Mouse (Mus musculus) adrenal gland, adult (tissue): ENCODE data around the gene Zfp429.
"Not testable (repeated sequence)": the region's sequence is repeated elsewhere in the genome, so short reads cannot be mapped to it uniquely, and the experiment has no call there.

Experiments
- DNase-seq, 2 experiments: peaks; one replicate each; pipeline ENCODE4 v3.0.0; 2022 to 2023; ENCODE audit warnings: low spot score in 1 of 2; ENCODE audit not compliant: inconsistent age in 2 of 2

The Zfp429 gene

DNA sequence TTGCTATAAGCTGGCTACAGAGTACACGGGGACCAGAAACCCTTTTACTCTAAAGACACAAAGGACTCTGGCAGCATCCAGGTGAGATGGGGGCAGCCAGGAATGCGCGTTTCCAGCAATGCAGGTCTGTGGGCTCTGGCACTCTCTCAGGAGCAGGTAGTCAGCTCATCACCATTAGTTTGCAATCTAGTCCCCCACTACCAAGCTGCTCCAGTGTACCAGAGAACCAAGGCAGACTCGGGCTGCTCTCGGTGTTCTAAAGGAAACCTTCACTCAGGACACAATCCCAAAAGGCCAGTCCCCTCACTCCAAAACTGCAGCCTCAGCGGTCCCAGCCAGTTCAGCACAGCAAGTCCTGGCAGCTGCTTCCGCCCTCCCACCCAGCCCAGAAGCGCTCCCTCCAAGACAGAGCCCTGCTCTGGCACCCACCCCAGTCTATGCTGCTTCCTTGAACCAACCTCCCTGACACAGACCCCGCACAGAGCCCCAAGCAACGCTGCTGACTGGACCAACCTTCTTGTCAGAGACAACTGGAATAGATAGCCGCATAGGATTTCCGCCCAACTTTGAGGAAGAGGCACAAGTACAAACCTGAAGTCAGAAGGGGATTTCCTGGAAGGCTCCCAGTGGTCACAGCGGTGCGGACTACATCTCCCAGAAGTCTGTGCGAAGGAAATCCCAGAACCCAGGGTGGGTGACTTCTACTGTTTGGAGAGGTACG lies at the start of gene Zfp429:
Zfp429 (minus strand) TSS at position 637 of the 721 bp plus-strand sequence.
- DNase-seq, result peak; percentile 75 to 92

DNA sequence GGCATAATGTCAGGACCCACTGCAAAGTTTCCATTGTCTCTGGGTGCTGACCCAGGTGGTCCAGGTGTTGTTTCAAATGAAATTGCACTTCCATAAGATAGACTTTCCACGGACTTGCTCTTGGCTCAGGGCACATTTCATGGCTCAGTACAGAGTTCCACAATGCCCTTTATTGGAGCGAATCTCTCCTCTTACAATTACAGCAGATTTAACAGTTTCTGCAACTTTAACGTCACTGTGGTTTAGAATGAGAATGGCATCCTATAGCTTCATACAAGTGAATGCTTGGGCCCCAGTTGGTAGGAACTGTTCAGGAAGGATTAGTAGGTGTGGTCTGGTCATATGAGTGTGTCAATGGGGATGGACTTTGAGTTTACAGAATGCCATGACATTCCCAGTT lies 37.5 kb upstream of the Zfp429 start:
- not testable (repeated sequence) for DNase-seq

DNA sequence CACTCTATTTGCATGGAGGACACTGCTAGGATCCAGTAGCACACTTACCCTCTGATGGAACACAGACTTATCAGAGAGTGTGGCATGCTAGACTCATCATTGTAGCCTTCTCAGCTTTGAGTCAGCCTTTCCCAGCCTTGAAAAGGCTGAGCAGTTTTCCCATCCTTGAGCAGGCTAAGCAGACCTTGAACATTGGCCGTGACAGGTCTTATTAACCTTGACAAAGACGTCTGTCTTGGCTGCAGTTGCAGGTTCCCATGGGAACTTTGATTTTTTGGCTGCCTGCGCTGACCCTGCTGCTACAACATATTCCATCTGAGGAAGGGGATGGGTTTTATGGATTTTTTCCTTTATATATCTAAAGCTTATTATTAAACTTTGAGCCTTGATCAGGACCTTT lies 28.5 kb upstream of the Zfp429 start:
- DNase-seq, result peak; percentile 86 to 91

DNA sequence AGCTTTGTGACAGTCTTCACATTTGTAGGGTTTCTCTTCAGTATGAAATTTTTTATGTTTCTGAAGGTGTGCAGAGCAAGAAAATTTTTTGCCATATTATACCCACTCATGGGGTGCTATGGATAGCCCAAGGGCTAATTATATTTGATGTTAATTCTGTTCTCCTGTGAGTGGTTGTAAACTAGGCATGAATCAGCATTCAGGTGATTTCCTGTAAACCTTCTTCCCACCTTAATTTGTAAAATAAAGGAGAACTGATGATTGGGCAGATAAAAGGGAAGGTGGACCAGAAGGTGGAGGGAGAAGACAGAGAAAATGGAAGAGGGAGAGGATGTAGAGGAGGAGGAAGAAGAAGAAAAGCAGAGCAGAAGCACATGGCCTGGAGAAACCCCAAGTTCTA lies 26.1 kb upstream of the Zfp429 start:
- DNase-seq, result not testable (repeated sequence)

DNA sequence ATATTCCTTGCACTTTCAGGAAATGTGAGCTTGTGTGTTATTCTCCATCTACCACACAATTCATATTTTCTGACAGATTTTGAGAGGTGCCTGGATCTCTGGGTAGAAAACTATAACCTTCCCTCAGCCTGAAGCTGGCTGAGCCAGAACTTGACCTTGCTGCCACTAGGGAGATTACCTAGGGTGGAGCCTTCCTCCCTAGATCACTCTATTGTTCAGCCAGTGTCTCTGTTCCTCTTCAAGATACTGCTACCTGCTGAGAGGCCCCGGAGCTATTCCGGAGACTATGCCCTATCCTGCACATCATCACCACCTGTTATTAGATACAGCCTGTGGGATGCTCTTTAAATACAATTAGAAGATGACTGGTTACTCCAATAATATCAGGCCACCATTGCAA lies 22.9 kb upstream of the Zfp429 start:
- DNase-seq, result not testable (repeated sequence)

DNA sequence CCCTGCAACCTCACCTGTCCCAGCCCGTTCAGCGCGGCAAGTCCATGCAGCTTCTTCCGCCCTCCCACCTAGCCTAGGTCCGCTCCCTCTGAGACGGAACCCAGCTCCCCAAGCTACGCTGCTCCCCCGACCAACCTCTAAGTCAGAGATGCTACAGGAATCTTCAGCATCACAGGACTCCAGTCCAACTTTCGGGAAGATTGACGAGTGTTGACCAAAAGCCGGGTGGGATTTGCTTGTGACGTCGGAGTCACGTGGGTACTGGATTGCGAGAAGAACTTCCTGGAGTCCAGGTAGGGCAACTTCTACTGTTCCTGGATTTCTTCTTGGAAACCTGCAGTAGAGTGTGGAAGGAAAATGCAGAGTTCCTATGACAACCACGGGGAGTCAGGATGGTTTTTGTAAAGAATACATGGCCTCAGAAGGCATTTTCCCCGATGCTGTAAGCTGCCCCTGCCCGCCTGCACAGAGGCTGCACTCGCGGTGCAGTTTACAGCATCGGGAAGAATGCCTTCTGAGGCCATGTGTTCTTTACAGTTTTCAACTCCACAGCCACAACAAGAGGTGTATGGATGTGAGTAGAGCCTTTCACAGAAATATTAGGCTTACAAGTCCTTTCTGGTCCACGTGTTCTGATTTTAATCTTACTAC lies 21.7 kb upstream of the Zfp429 start, which contains the start of gene Zfp459:
Zfp459 (minus strand) TSS at position 212 of the 651 bp plus-strand sequence.
- DNase-seq, result peak; percentile 50 to 80

DNA sequence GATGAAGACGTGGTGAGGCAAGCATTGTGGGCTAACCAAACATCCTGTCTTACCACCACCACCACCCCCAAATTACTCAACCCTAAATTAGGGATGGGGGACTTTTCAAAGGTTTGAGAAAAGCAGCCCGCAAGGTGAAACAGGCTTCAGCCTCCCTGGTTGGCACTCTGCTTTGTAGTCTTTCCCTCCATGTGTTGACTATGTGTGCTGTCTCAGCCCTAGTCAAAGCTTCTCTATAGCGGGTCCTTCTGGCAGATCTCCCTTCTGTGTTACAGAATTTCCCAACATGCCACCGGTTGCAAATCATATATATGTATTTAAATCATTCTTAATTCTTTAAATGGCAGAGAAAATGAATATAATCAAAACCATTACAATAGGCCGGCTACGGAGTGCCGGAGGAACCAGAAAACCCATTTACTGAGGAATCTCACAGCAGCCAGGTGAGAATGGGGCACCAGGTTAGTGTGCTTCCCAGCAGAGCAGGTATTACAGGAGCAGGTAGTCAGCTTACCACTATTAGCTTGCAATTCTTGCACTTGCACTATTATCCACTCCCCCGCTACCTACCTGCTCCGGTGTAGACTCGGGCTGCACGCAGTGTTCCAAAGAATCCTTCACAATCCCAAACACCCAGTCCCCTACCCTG lies 21.1 kb upstream of the Zfp429 start:
- DNase-seq, result no peak

- no peak for DNase-seq
These were observed 17.2 kb upstream of the Zfp429 start for GRCm38 (mm10) chr13:67416811-67417210.

DNA sequence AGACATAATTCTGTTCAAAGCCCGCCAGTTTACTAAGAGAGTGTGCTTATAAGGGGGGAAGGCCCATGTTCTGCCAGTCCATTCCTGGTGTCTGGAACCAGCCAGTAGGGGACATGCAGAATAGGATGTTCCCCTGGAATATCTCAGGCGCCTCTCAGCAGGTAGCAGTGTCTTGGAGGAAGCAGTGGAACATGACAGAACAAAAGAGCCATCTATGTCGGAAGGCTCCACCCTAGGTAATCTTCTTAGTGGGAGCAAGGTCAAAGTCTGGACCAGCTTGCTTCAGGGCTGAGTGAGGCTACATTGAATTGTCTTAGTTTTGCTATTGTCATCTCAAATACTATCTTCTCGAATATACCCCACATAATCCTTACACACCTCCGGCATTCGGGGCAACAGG lies 16.1 kb upstream of the Zfp429 start:
- no peak for DNase-seq

GRCm38 (mm10) chr13:67413634-67414033 lies 14.0 kb upstream of the Zfp429 start:
- DNase-seq, result peak in 1 of 2 experiments; percentile 50

- not testable (repeated sequence) for DNase-seq
These were observed 23.4 kb downstream of the Zfp429 start for GRCm38 (mm10) chr13:67376255-67376654.

DNA sequence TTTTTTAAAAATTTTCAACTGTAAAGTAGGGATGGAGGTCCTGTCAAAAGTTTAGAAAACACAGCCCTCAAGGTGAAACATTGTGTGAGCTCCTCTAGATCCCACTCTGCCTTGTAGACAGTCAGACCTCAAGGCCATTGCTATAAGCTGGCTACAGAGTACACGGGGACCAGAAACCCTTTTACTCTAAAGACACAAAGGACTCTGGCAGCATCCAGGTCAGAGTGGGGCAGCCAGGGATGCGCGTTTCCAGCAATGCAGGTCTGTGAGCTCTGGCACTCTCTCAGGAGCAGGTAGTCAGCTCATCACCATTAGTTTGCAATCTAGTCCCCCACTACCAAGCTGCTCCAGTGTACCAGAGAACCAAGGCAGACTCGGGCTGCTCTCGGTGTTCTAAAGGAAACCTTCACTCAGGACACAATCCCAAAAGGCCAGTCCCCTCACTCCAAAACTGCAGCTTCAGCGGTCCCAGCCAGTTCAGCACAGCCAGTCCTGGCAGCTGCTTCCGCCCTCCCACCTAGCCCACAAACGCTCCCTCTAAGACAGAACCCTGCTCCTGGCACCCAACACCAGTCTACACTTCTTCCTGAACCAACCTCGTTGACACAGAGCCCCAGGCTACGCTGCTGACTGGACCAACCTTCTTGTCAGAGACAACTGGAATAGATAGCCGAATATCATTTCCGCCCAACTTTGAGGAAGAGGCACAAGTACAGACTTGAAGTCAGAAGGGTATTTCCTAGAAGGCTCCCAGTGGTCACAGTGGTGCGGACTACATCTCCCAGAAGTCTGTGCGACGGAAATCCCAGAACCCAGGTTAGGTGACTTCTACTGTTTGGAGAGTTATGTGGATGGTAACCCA lies 24.3 kb downstream of the Zfp429 start, which contains the start of the genes Gm28041 and Zfp456:
Gm28041 (minus strand) TSS at position 684 of the 862 bp plus-strand sequence.
Zfp456 (minus strand) TSS at position 761 of the 862 bp plus-strand sequence.
- DNase-seq, result peak; percentile 72 to 90

DNA sequence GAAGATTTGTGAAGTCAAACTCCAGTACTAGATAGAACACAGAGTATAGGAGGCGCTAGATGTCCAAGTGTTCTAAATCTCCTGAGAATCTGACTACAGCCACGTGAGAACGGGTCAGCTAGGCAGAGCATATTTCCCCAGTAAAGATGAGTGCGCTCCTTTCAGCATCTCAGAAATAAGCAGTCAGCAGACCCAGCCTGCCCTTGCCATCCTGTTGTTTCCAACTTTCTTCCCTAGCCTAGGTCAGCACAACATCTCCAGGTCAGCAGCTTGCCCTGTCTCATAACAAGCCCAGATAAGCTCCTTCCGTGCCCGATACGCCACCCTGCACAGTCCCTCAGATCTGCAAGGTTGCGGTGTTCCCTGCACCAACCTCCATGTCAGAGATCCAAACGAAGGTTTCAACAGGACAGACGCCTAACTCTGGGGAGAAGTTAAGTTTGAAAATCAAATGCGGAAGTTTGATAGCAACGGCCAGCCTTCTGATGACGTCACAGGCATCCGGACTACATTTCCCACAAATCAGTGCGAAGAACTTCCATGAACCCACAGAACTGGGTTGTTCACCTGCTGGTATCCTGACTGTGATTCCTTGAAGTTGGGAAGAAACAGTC lies 39.4 kb downstream of the Zfp429 start, which contains the start of the genes Gm28044 and Zfp953:
Gm28044 (minus strand) TSS at position 406 of the 614 bp plus-strand sequence.
Zfp953 (minus strand) TSS at position 475 of the 614 bp plus-strand sequence.
- peak; percentile 88 to 97 for DNase-seq

DNA sequence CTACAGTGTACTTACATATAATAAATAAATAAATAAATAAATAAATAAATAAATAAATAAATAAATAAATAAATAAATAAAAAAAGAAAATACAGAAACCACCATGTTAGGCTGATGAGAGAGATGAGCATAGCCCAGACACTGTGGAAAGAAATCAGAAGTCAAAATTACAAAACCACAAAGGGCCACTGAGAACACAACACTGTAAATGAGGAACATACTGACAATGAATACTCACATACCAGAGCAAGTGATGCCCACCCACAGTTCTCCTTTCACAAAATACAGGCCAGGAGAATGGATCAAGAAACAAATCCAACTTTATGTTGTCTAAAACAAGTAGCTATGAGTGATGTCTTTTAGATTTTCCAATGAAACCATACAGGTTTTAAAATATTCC lies 47.8 kb downstream of the Zfp429 start:
- no peak for DNase-seq

GRCm38 (mm10) chr13:67343422-67343821 lies 56.2 kb downstream of the Zfp429 start:
- DNase-seq, result no peak
